Mouse (Mus musculus): ENCODE measurements around the gene Nfe2l2. TPM values are rescaled to one million over a fixed set of nuclear protein-coding genes. Genes with fewer than 3 reads are reported as not detected.

The Nfe2l2 gene
- polyA plus RNA-seq, 1 experiment from 2014 or later, result 55.3 TPM

DNA sequence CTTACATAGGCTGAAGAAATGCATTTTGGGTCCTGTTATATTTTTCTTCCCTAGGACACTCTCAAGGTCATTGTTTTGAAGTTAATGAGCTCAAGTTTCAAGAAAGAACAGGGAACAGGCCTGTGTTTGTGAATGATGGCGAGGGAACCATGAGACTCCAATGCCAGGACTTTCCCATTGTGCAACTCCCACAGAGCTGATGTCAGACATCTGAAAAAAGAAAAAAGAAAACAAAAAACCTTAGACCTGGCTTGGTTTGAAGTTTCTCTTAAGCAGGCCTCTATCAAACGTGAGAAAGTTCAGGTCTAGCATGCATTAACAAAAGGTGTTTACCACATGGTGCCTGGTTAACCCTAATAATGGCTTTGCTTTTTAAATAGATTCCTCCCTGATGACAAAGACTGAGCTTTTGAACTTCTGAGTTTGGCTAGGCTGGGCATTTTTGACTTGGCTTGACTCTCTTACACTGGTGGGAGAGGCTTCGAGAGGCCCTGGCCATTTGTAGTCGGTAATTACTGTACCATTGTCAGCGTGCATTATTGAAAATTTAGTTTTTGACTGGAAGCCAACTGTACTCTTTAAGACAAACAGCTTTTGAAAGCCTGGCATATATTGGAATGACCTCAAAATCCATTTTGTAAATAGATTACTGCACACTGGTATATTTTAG is 29.9 kb upstream of the Nfe2l2 start:
- Histone ChIP-seq H3K4me1 (ENCODE audit: control insufficient read depth in 2 of 2, insufficient read depth in 2 of 2, low read length in 2 of 2) (peaks cover 12 to 14% of the 10 kb centered on the region in 2 experiments), H3K27me3 (ENCODE audit: control insufficient read depth, insufficient read depth, low read length) (no peaks in the 10 kb centered on the region), H3K27ac (replicated peaks in 1 of 2; ENCODE audit: control insufficient read depth in 1 of 2, insufficient read depth in 1 of 2, low read depth in 2 of 2, low read length in 2 of 2) (no peak overlapping the region), H3K36me3 (ENCODE audit: control insufficient read depth, insufficient read depth, low read length) (no peaks in the 10 kb centered on the region), H3K4me3 (ENCODE audit: control insufficient read depth in 1 of 2, insufficient read depth in 1 of 2, low read depth in 1 of 2, low read length in 2 of 2) (no peak overlapping the region), H3K9me3 (ENCODE audit: control insufficient read depth, low read length) (no peaks in the 10 kb centered on the region), H3K4me2 (ENCODE audit: low read length) (no peak overlapping the region), H3K9ac (ENCODE audit: low read length) (no peak overlapping the region)
- 82% methylated on average over 5 of the region's 5 CpGs for WGBS
- ATAC-seq (ENCODE audit: insufficient number of reproducible peaks, insufficient read depth, low FRiP score, low read depth), result no peak

- Histone ChIP-seq H3K4me1 (ENCODE audit: control insufficient read depth in 2 of 2, insufficient read depth in 2 of 2, low read length in 2 of 2) (peaks cover 12 to 14% of the 10 kb centered on the region in 2 experiments), H3K27me3 (ENCODE audit: control insufficient read depth, insufficient read depth, low read length) (no peaks in the 10 kb centered on the region), H3K4me3 (ENCODE audit: control insufficient read depth in 1 of 2, insufficient read depth in 1 of 2, low read depth in 1 of 2, low read length in 2 of 2) (no peak overlapping the region), H3K27ac (replicated peaks in 1 of 2; ENCODE audit: control insufficient read depth in 1 of 2, insufficient read depth in 1 of 2, low read depth in 2 of 2, low read length in 2 of 2) (no peak overlapping the region), H3K9ac (ENCODE audit: low read length) (no peak overlapping the region), H3K9me3 (ENCODE audit: control insufficient read depth, low read length) (no peaks in the 10 kb centered on the region), H3K36me3 (ENCODE audit: control insufficient read depth, insufficient read depth, low read length) (no peaks in the 10 kb centered on the region), H3K4me2 (ENCODE audit: low read length) (no peak overlapping the region)
- WGBS, result 94% methylated on average over 7 of the region's 7 CpGs
- ATAC-seq (ENCODE audit: insufficient number of reproducible peaks, insufficient read depth, low FRiP score, low read depth), result no peak
Observed at GRCm38 (mm10) chr2:75733177-75733576, 28.7 kb upstream of the Nfe2l2 start.

DNA sequence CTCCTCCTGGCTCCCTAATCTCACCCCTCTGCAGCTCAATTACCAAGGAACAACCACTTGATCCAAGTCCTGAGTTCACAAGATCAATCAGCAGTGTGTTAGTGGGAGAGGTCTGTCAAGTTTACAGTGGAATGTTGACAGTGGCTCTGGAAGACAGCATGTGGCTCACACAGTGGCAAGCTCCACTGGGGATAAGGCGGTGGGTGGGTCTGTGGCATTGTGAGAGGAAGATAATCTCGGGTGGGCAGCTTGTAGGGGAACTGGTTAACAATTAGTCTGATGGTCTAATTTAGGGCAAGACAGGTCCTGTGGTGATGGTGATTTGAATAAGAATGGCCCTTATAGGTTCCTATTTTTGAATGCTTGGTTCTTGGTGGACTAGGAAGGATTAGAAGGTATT is 27.5 kb upstream of the Nfe2l2 start:
- ATAC-seq (ENCODE audit: insufficient number of reproducible peaks, insufficient read depth, low FRiP score, low read depth), result no peak
- Histone ChIP-seq H3K4me1 (ENCODE audit: control insufficient read depth in 2 of 2, insufficient read depth in 2 of 2, low read length in 2 of 2) (peaks cover 12 to 14% of the 10 kb centered on the region in 2 experiments), H3K27me3 (ENCODE audit: control insufficient read depth, insufficient read depth, low read length) (no peaks in the 10 kb centered on the region), H3K27ac (replicated peaks in 1 of 2; ENCODE audit: control insufficient read depth in 1 of 2, insufficient read depth in 1 of 2, low read depth in 2 of 2, low read length in 2 of 2) (no peak overlapping the region), H3K4me2 (ENCODE audit: low read length) (no peak overlapping the region), H3K36me3 (ENCODE audit: control insufficient read depth, insufficient read depth, low read length) (no peaks in the 10 kb centered on the region), H3K9ac (ENCODE audit: low read length) (no peak overlapping the region), H3K9me3 (ENCODE audit: control insufficient read depth, low read length) (no peaks in the 10 kb centered on the region), H3K4me3 (ENCODE audit: control insufficient read depth in 1 of 2, insufficient read depth in 1 of 2, low read depth in 1 of 2, low read length in 2 of 2) (no peak overlapping the region)
- 40% methylated on average over 2 of the region's 2 CpGs for WGBS

- ATAC-seq (ENCODE audit: insufficient number of reproducible peaks, insufficient read depth, low FRiP score, low read depth), result no peak
- no peaks in the 10 kb centered on the region for H3K9me3 ChIP-seq (ENCODE audit: control insufficient read depth, low read length)
- H3K27ac ChIP-seq (replicated peaks in 1 of 2; ENCODE audit: control insufficient read depth in 1 of 2, insufficient read depth in 1 of 2, low read depth in 2 of 2, low read length in 2 of 2), result no peak overlapping the region
- H3K9ac ChIP-seq (ENCODE audit: low read length), result no peak overlapping the region
- peaks cover 12 to 14% of the 10 kb centered on the region in 2 experiments for H3K4me1 ChIP-seq (ENCODE audit: control insufficient read depth in 2 of 2, insufficient read depth in 2 of 2, low read length in 2 of 2)
- no peaks in the 10 kb centered on the region for H3K27me3 ChIP-seq (ENCODE audit: control insufficient read depth, insufficient read depth, low read length)
- no peaks in the 10 kb centered on the region for H3K36me3 ChIP-seq (ENCODE audit: control insufficient read depth, insufficient read depth, low read length)
- H3K4me3 ChIP-seq (ENCODE audit: control insufficient read depth in 1 of 2, insufficient read depth in 1 of 2, low read depth in 1 of 2, low read length in 2 of 2), result no peak overlapping the region
- H3K4me2 ChIP-seq (ENCODE audit: low read length), result no peak overlapping the region
- WGBS, result 53% methylated on average over 5 of the region's 5 CpGs
Observed at GRCm38 (mm10) chr2:75731233-75731651, 26.8 kb upstream of the Nfe2l2 start.

DNA sequence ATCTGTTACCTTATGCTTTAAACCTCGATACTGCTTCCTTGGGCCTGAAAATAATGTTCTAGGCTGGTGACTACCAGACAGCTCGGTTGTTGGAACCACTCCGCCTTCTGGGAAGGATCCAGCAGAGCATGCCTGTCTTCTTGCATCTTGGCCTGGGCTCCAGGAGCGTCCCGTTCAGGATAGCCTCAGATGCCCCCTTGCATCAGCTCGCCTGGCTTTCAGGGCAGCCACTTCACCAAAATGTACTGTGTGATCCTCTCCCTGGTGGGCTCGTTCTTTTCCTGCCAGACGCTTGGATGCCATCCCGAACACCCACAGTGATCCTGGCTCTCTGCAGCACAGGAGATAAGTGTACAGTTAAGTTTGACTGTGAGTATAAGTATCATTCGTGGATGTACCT is 25.6 kb upstream of the Nfe2l2 start:
- no peaks in the 10 kb centered on the region for H3K27me3 ChIP-seq (ENCODE audit: control insufficient read depth, insufficient read depth, low read length)
- no peaks in the 10 kb centered on the region for H3K9me3 ChIP-seq (ENCODE audit: control insufficient read depth, low read length)
- no peak overlapping the region for H3K4me3 ChIP-seq (ENCODE audit: control insufficient read depth in 1 of 2, insufficient read depth in 1 of 2, low read depth in 1 of 2, low read length in 2 of 2)
- H3K27ac ChIP-seq (replicated peaks in 1 of 2; ENCODE audit: control insufficient read depth in 1 of 2, insufficient read depth in 1 of 2, low read depth in 2 of 2, low read length in 2 of 2), result no peak overlapping the region
- no peak overlapping the region for H3K4me2 ChIP-seq (ENCODE audit: low read length)
- H3K36me3 ChIP-seq (ENCODE audit: control insufficient read depth, insufficient read depth, low read length), result no peaks in the 10 kb centered on the region
- ATAC-seq (ENCODE audit: insufficient number of reproducible peaks, insufficient read depth, low FRiP score, low read depth), result no peak
- peaks cover 12 to 14% of the 10 kb centered on the region in 2 experiments for H3K4me1 ChIP-seq (ENCODE audit: control insufficient read depth in 2 of 2, insufficient read depth in 2 of 2, low read length in 2 of 2)
- H3K9ac ChIP-seq (ENCODE audit: low read length), result no peak overlapping the region
- WGBS, result 52% methylated on average over 10 of the region's 10 CpGs

DNA sequence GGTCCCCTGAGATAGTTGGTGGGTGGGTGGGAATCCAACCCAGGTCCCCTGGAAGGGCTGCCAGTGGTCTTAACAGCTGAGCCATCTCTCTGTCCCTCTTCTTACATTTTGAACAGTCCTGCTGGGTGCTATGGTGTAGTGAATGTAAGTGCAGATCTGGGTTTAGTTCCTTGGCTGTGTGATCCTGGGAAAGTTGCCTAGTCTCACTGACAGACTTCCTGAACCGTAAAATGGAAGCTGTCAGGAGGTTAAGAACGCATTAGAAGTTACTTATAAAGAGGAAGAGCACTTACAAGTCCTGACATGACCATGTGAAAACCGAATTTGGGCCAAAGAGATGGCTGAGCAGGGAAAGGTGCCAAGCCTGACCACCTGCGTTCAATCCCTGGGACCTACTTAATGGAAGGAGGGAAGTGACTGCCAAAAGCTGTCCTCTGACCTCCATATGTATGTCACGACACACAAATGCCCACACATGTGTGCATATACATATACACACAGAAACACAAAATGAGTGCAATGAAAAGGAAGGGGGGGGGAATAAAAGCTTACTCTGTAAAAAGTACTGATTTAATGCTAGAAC is 20.5 kb upstream of the Nfe2l2 start:
- no peak for ATAC-seq (ENCODE audit: insufficient number of reproducible peaks, insufficient read depth, low FRiP score, low read depth)
- 69% methylated on average over 5 of the region's 5 CpGs for WGBS

GRCm38 (mm10) chr2:75723481-75723880 is 19.0 kb upstream of the Nfe2l2 start:
- Histone ChIP-seq H3K27me3 (ENCODE audit: control insufficient read depth, insufficient read depth, low read length) (no peaks in the 10 kb centered on the region), H3K36me3 (ENCODE audit: control insufficient read depth, insufficient read depth, low read length) (no peaks in the 10 kb centered on the region), H3K4me3 (ENCODE audit: control insufficient read depth in 1 of 2, insufficient read depth in 1 of 2, low read depth in 1 of 2, low read length in 2 of 2) (no peak overlapping the region), H3K4me2 (ENCODE audit: low read length) (no peak overlapping the region), H3K9me3 (ENCODE audit: control insufficient read depth, low read length) (no peaks in the 10 kb centered on the region), H3K9ac (ENCODE audit: low read length) (no peak overlapping the region), H3K4me1 (ENCODE audit: control insufficient read depth in 2 of 2, insufficient read depth in 2 of 2, low read length in 2 of 2) (no peaks in the 10 kb centered on the region), H3K27ac (replicated peaks in 1 of 2; ENCODE audit: control insufficient read depth in 1 of 2, insufficient read depth in 1 of 2, low read depth in 2 of 2, low read length in 2 of 2) (no peak overlapping the region)
- ATAC-seq (ENCODE audit: insufficient number of reproducible peaks, insufficient read depth, low FRiP score, low read depth), result no peak
- 92% methylated on average over 8 of the region's 8 CpGs for WGBS

More for the DNA sequence above, 20.5 kb upstream of the Nfe2l2 start:
- no peaks in the 10 kb centered on the region for H3K9me3 ChIP-seq (ENCODE audit: control insufficient read depth, low read length)
- H3K4me2 ChIP-seq (ENCODE audit: low read length), result no peak overlapping the region
- H3K27ac ChIP-seq (replicated peaks in 1 of 2; ENCODE audit: control insufficient read depth in 1 of 2, insufficient read depth in 1 of 2, low read depth in 2 of 2, low read length in 2 of 2), result no peak overlapping the region
- no peak overlapping the region for H3K9ac ChIP-seq (ENCODE audit: low read length)
- H3K4me1 ChIP-seq (ENCODE audit: control insufficient read depth in 2 of 2, insufficient read depth in 2 of 2, low read length in 2 of 2), result peaks cover 0 to 1% of the 10 kb centered on the region in 2 experiments; a peak in 2 of 4 replicates
- H3K27me3 ChIP-seq (ENCODE audit: control insufficient read depth, insufficient read depth, low read length), result no peaks in the 10 kb centered on the region
- H3K4me3 ChIP-seq (ENCODE audit: control insufficient read depth in 1 of 2, insufficient read depth in 1 of 2, low read depth in 1 of 2, low read length in 2 of 2), result no peak overlapping the region
- H3K36me3 ChIP-seq (ENCODE audit: control insufficient read depth, insufficient read depth, low read length), result no peaks in the 10 kb centered on the region

GRCm38 (mm10) chr2:75722893-75723292 is 18.5 kb upstream of the Nfe2l2 start:
- Histone ChIP-seq H3K4me2 (ENCODE audit: low read length) (no peak overlapping the region), H3K4me3 (ENCODE audit: control insufficient read depth in 1 of 2, insufficient read depth in 1 of 2, low read depth in 1 of 2, low read length in 2 of 2) (no peak overlapping the region), H3K9ac (ENCODE audit: low read length) (no peak overlapping the region), H3K4me1 (ENCODE audit: control insufficient read depth in 2 of 2, insufficient read depth in 2 of 2, low read length in 2 of 2) (no peaks in the 10 kb centered on the region), H3K9me3 (ENCODE audit: control insufficient read depth, low read length) (no peaks in the 10 kb centered on the region), H3K27me3 (ENCODE audit: control insufficient read depth, insufficient read depth, low read length) (no peaks in the 10 kb centered on the region), H3K27ac (replicated peaks in 1 of 2; ENCODE audit: control insufficient read depth in 1 of 2, insufficient read depth in 1 of 2, low read depth in 2 of 2, low read length in 2 of 2) (no peak overlapping the region), H3K36me3 (ENCODE audit: control insufficient read depth, insufficient read depth, low read length) (no peaks in the 10 kb centered on the region)
- no peak for ATAC-seq (ENCODE audit: insufficient number of reproducible peaks, insufficient read depth, low FRiP score, low read depth)
- 49% methylated on average over 5 of the region's 5 CpGs for WGBS
